24 mouse cellular contexts compared by ENCODE assay signal in the genomic region with DNA sequence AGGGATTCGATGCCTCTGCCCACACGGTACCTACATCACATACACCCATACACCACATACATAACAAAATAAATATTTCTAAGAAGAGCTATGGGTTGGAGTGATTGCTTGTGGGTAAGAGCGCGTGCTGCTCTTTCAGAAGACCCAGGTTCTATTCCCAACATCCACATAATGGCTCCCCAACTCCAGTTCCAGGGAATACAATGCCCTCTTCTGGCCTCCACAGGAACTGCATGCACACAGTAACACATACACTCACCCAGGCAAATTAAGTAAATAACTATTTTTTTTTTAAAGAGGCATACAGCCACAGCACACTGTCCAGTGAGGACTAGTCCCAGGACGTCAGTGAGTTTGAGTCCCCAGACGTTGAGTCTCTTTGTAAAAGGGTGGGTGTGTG.
DNase-seq lines count a peak whose midpoint lies in the region; ATAC-seq and TF ChIP-seq lines count a peak whose summit lies in the region.
"Had no signal": no experiment of that assay in that cellular context is flagged by ENCODE, and none has a peak within 500 bp of the region (broad histone marks: within the 10 kb centered on the region; RNA-seq: fewer than 3 reads in every experiment).

No protein-coding gene starts in this region.

- no peak overlapping the region for H3K4me2 ChIP-seq in intestine, postnatal 0 days (replicated peaks; ENCODE audit: low read depth)
- H3K4me2 ChIP-seq in intestine, embryonic 15.5 days (replicated peaks), result no peak overlapping the region
- H3K4me2 ChIP-seq in lung, embryonic 14.5 days, result no peak overlapping the region
- H3K4me2 ChIP-seq: embryonic facial prominence, embryonic 12.5 days; heart, embryonic 15.5 days; hindbrain, embryonic 13.5 days had no signal

- 97% methylated on average over 6 of the region's 6 CpGs for WGBS in intestine, postnatal 0 days
- 93% methylated on average over 6 of the region's 6 CpGs for WGBS in intestine, embryonic 15.5 days
- WGBS in lung, embryonic 14.5 days, result 94% methylated on average over 6 of the region's 6 CpGs

- no peaks in the 10 kb centered on the region for H3K9me3 ChIP-seq in intestine, postnatal 0 days (ENCODE audit: control insufficient read depth)
- no peaks in the 10 kb centered on the region for H3K9me3 ChIP-seq in intestine, embryonic 15.5 days
- no peaks in the 10 kb centered on the region; the same call in 1 of the 2 replicates for H3K9me3 ChIP-seq in lung, embryonic 14.5 days (ENCODE audit: low read depth, low read length)
- no peaks in the 10 kb centered on the region for H3K9me3 ChIP-seq in ES-E14 (ENCODE audit: control insufficient read depth, insufficient read depth, low read depth, low read length)
- H3K9me3 ChIP-seq: embryonic facial prominence, embryonic 12.5 days; heart, embryonic 15.5 days; hindbrain, embryonic 13.5 days; limb, embryonic 10.5 days had no signal

- no peaks in the 10 kb centered on the region for H3K36me3 ChIP-seq in intestine, postnatal 0 days (ENCODE audit: control insufficient read depth, insufficient read depth)
- no peaks in the 10 kb centered on the region for H3K36me3 ChIP-seq in intestine, embryonic 15.5 days
- H3K36me3 ChIP-seq in lung, embryonic 14.5 days (ENCODE audit: insufficient read depth), result no peaks in the 10 kb centered on the region
- no peaks in the 10 kb centered on the region for H3K36me3 ChIP-seq in ES-E14 (ENCODE audit: control insufficient read depth, insufficient read depth, low read length, poor library complexity, severe bottlenecking)
- H3K36me3 ChIP-seq: embryonic facial prominence, embryonic 12.5 days; heart, embryonic 15.5 days; hindbrain, embryonic 13.5 days; limb, embryonic 10.5 days had no signal

- H3K9ac ChIP-seq in intestine, postnatal 0 days (ENCODE audit: low read depth, low read length), result no peak overlapping the region
- no peak overlapping the region for H3K9ac ChIP-seq in intestine, embryonic 15.5 days
- H3K9ac ChIP-seq in lung, embryonic 14.5 days, result no peak overlapping the region
- H3K9ac ChIP-seq in ES-E14 (ENCODE audit: insufficient read depth, low read depth, low read length, poor library complexity, severe bottlenecking), result no peak overlapping the region
- H3K9ac ChIP-seq: embryonic facial prominence, embryonic 12.5 days; heart, embryonic 15.5 days; hindbrain, embryonic 13.5 days had no signal

- no peak for TF ChIP-seq POLR2A in brain, embryonic 14.5 days (IDR thresholded peaks at IDR 0.05; ENCODE audit: borderline replicate concordance, extremely low read depth, insufficient read depth, insufficient read length, poor library complexity, severe bottlenecking)

- ATAC-seq in intestine, postnatal 0 days, result no peak
- ATAC-seq in intestine, embryonic 15.5 days, result no peak
- ATAC-seq in lung, embryonic 14.5 days (ENCODE audit: insufficient read depth), result no peak
- ATAC-seq: activated CD4-positive, CD25-positive, alpha-beta regulatory T cell, adult 4 months; Patski had no signal

- in situ Hi-C loops in ES-E14 (cut with MboI; ENCODE audit: low sequenced_read_pairs in 2 of 2, unreplicated experiment in 2 of 2), result no loop called here

- H3K27ac ChIP-seq in intestine, postnatal 0 days (ENCODE audit: low read depth, low read length), result no peak overlapping the region
- H3K27ac ChIP-seq in intestine, embryonic 15.5 days, result no peak overlapping the region
- no peak overlapping the region for H3K27ac ChIP-seq in lung, embryonic 14.5 days (ENCODE audit: low read depth)
- no peak overlapping the region for H3K27ac ChIP-seq in ES-E14 (ENCODE audit: insufficient read depth, low read depth, low read length, poor library complexity, severe bottlenecking)
- H3K27ac ChIP-seq: embryonic facial prominence, embryonic 12.5 days; heart, embryonic 15.5 days; hindbrain, embryonic 13.5 days; limb, embryonic 10.5 days had no signal

- H3K27me3 ChIP-seq in intestine, postnatal 0 days (replicated peaks; ENCODE audit: control insufficient read depth, insufficient read depth, low read length), result no peaks in the 10 kb centered on the region
- H3K27me3 ChIP-seq in intestine, embryonic 15.5 days (replicated peaks), result no peaks in the 10 kb centered on the region
- no peaks in the 10 kb centered on the region for H3K27me3 ChIP-seq in lung, embryonic 14.5 days (ENCODE audit: insufficient read depth, low read length)
- H3K27me3 ChIP-seq: embryonic facial prominence, embryonic 12.5 days; heart, embryonic 15.5 days; hindbrain, embryonic 13.5 days; megakaryocyte, embryonic 14.5 days; Patski had no signal

- no peaks in the 10 kb centered on the region for H3K4me1 ChIP-seq in intestine, postnatal 0 days (replicated peaks; ENCODE audit: control insufficient read depth, insufficient read depth, low read length)
- H3K4me1 ChIP-seq in intestine, embryonic 15.5 days (replicated peaks), result no peaks in the 10 kb centered on the region
- no peaks in the 10 kb centered on the region for H3K4me1 ChIP-seq in lung, embryonic 14.5 days (ENCODE audit: insufficient read depth)
- H3K4me1 ChIP-seq in ES-E14 (ENCODE audit: control insufficient read depth in 2 of 2, insufficient read depth in 2 of 2, low read length in 2 of 2, poor library complexity in 1 of 2), result peaks cover 0 to 7% of the 10 kb centered on the region in 2 experiments; a peak in 1 of 4 replicates
- H3K4me1 ChIP-seq: embryonic facial prominence, embryonic 12.5 days; heart, embryonic 15.5 days; megakaryocyte, embryonic 14.5 days had no signal

- no peak overlapping the region for H3K4me3 ChIP-seq in intestine, postnatal 0 days (ENCODE audit: low read depth, low read length)
- no peak overlapping the region for H3K4me3 ChIP-seq in intestine, embryonic 15.5 days (replicated peaks)
- H3K4me3 ChIP-seq in lung, embryonic 14.5 days (ENCODE audit: low read depth, low read length), result no peak overlapping the region
- H3K4me3 ChIP-seq in ES-E14 (ENCODE audit: insufficient read depth in 1 of 2, low read depth in 1 of 2, low read length in 2 of 2, poor library complexity in 1 of 2, severe bottlenecking in 1 of 2), result no peak overlapping the region
- H3K4me3 ChIP-seq: embryonic facial prominence, embryonic 12.5 days; heart, embryonic 15.5 days; hindbrain, embryonic 13.5 days; limb, embryonic 10.5 days; megakaryocyte, embryonic 14.5 days had no signal

- DNase-seq in lung, embryonic 14.5 days, result no peak
- DNase-seq in lung, postnatal 36 days, result no peak
- DNase-seq in ES-E14 (ENCODE audit: low read depth, low spot score), result no peak
- DNase-seq in brain, embryonic 14.5 days (ENCODE audit: low read depth), result no peak
- DNase-seq in urinary bladder, adult 2 months (ENCODE audit: low spot score), result no peak
- DNase-seq: adrenal gland, adult 8-10 months; cerebellum, adult 18-20 months; cerebellum, postnatal 14 days; gastrocnemius, postnatal 36 days; heart, postnatal 36 days; kidney, postnatal 36 days; layer of hippocampus, adult 9-11 months; lung, adult 2 months; midbrain, embryonic 14.5 days; right cerebral cortex, adult 18-20 months had no signal

- TF ChIP-seq CTCF in intestine, postnatal 0 days (IDR thresholded peaks at IDR 0.05; ENCODE audit: low read depth), result 0 out of 2 replicates have a peak, but pooled peaks have one; percentile 15
- peak; percentile 32; the same call in 1 of the 2 replicates for TF ChIP-seq CTCF in lung, embryonic 14.5 days (IDR thresholded peaks at IDR 0.05; ENCODE audit: low read depth)
- TF ChIP-seq CTCF in brain, embryonic 14.5 days (IDR thresholded peaks at IDR 0.05; ENCODE audit: borderline replicate concordance, extremely low read depth, insufficient read depth, insufficient read length), result peak; percentile 17; the same call in 1 of the 2 replicates

TF ChIP-seq in ES-E14, 5 proteins besides CTCF, POLR2A, EP300 and RAD21:
- TF ChIP-seq ZC3H11A (IDR thresholded peaks at IDR 0.05; ENCODE audit: borderline replicate concordance, low read depth, low read length) (peak; percentile 52; the same call in 1 of the 2 replicates), HCFC1 (IDR thresholded peaks at IDR 0.05; ENCODE audit: borderline replicate concordance, insufficient read depth, low read length) (no peak)
